Mouse (Mus musculus): ENCODE data around the gene Olfr1375.
"Not testable (repeated sequence)": the region's sequence is repeated elsewhere in the genome, so short reads cannot be mapped to it uniquely, and the experiment has no call there.

Gene Olfr1375

GRCm38 (mm10) chr11:51047809-51048208 is at the start of gene Olfr1375:
Gene Olfr1375 (plus strand): TSS chr11:51048109.
- DNase-seq (ENCODE audit: low read depth, low spot score) = not testable (repeated sequence)

- DNase-seq (ENCODE audit: low read depth, low spot score) = no peak
Measured at GRCm38 (mm10) chr11:51003296-51003695, 44.6 kb upstream of the Olfr1375 start, which contains the start of gene Olfr51. Gene Olfr51 (plus strand): TSS chr11:51003596.

- no peak for DNase-seq (ENCODE audit: low read depth, low spot score)
Measured at GRCm38 (mm10) chr11:51011821-51012220, 36.1 kb upstream of the Olfr1375 start.

DNA sequence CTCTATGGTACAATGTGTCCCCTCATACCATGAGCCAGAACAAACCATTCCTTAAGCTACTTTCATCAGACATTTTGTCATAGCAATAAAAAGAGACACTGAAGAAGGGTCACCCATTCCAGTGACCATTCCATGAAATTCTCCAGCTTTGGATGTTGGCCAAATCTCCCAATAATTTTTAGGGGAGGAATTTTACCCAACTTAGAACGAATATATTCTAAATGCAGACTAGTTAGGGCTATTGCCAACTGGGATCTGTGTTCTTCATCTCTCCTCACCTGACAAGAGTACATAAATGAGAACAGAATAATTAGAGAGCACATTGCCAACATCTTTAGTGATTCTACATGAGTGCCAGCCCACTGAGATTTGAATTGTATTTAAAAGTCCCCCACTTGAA is 34.0 kb upstream of the Olfr1375 start, which contains the start of gene Olfr54:
Gene Olfr54, plus strand, starts transcription at position 301 of the 400 bp plus-strand sequence.
- no peak for DNase-seq (ENCODE audit: low read depth, low spot score)

- DNase-seq (ENCODE audit: low read depth, low spot score) = no peak
Measured at GRCm38 (mm10) chr11:51016341-51016740, 31.6 kb upstream of the Olfr1375 start.

GRCm38 (mm10) chr11:51026811-51027210 is 21.1 kb upstream of the Olfr1375 start:
- DNase-seq (ENCODE audit: low read depth, low spot score) = not testable (repeated sequence)

DNA sequence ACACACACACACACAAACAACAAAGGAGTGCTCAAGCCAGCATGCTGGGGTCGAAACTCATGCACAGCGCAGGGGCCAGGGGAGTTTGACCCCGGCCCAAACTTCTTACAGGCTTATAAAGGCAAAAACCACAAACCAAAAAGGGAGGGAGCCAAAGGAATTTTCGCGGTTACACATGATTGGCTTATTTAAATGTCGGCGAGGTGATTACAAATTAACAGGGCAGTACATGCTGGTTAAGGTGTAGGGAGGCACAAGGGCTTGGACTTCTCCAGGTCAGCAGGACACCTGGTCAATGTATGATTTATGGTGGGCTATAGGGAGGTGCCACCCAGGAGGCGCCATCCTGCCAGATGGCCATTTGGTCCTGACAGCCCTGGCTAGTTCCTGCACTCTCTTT is 18.5 kb upstream of the Olfr1375 start:
- not testable (repeated sequence) for DNase-seq (ENCODE audit: low read depth, low spot score)

DNA sequence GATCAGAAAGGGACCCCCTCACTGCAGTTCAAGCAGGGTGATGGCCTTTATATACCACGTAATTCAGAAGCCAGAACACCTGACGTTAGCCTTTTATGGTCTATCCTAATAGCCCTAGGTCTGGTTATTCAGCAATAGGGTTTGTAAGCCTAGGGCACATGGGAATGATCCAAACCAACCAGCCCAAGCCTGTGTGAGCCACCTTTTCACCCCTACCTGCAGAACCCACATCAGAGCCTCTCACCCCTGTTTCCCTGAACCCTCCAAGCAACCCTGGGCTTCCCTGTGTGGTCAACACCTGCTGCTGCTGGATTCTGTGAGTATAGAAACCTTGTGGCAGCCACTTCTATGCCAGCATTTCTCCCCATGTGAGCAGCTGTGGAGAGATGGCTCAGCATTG is 17.7 kb upstream of the Olfr1375 start:
- no peak for DNase-seq (ENCODE audit: low read depth, low spot score)

DNA sequence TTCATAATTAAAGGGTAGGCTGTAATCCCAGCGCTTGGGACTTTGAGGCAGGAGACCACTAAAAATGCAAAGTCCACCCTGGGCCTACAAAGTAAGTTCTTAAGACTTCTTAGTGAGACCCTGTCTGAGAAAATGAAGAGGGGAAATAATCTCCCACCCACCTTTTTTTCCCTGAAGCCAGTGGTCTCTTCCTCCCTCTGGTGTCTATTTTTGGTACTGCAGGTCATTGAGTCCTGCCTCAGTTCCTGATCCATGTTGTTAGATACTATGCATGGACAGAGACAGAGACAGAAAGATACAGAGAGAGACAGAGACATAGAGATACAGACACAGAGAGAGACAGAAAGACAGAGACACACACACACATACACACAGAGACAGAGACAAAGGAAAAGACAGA is 15.1 kb upstream of the Olfr1375 start:
- DNase-seq (ENCODE audit: low read depth, low spot score) = peak; percentile 8

GRCm38 (mm10) chr11:51034141-51034540 is 13.8 kb upstream of the Olfr1375 start:
- not testable (repeated sequence) for DNase-seq (ENCODE audit: low read depth, low spot score)

GRCm38 (mm10) chr11:51035951-51036350 is 12.0 kb upstream of the Olfr1375 start:
- DNase-seq (ENCODE audit: low read depth, low spot score) = no peak

GRCm38 (mm10) chr11:51044776-51045175 is 3.1 kb upstream of the Olfr1375 start:
- not testable (repeated sequence) for DNase-seq (ENCODE audit: low read depth, low spot score)

- no peak for DNase-seq (ENCODE audit: low read depth, low spot score)
Measured at GRCm38 (mm10) chr11:51051678-51052077, 3.8 kb downstream of the Olfr1375 start.

- DNase-seq (ENCODE audit: low read depth, low spot score) = no peak
Measured at GRCm38 (mm10) chr11:51053230-51053629, 5.3 kb downstream of the Olfr1375 start.

- DNase-seq (ENCODE audit: low read depth, low spot score) = no peak
Measured at GRCm38 (mm10) chr11:51059151-51059571, 11.3 kb downstream of the Olfr1375 start, which contains the start of gene Zfp354a. Gene Zfp354a (plus strand): TSS chr11:51059257.

GRCm38 (mm10) chr11:51059640-51060039 is 11.7 kb downstream of the Olfr1375 start:
- DNase-seq (ENCODE audit: low read depth, low spot score) = no peak

DNA sequence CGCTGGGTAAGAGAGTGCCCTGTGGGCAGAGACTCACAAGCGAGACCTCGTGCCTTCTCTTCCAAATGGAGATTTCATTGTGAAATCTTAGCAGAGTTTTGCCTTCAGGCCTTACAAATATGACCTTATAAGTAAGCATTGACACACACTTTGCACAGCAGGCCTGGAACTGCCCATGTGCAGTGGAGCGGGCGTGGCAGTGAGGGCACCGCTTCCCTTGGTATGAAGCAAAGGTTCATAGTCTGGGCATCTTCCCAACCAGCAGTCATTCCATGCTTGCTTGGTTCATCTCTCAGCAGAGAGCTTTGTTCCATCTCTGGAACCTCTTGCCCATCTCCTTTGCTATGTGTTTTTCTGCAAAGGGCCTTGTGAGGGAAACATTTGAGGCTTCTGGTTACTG is 13.1 kb downstream of the Olfr1375 start:
- DNase-seq (ENCODE audit: low read depth, low spot score) = no peak

DNA sequence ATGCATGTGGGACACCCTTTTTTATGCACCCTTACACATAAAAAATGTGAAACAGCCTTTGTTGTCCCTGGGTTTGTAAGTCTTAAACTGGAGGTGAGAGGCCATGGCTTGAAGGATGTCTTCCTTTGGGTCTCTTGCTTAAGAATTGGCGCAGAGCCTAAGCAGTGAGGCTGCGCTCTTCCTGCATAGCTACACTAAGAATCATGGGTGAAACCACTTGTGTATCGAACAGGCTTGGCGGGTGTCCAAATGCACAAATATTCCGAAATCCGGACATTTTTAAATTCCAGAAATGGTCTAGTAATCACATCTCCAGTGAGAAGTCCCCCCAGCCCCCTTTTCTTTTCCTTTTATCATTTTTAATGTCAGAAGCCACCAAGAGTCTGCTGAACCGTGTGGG is 15.4 kb downstream of the Olfr1375 start:
- no peak for DNase-seq (ENCODE audit: low read depth, low spot score)

DNA sequence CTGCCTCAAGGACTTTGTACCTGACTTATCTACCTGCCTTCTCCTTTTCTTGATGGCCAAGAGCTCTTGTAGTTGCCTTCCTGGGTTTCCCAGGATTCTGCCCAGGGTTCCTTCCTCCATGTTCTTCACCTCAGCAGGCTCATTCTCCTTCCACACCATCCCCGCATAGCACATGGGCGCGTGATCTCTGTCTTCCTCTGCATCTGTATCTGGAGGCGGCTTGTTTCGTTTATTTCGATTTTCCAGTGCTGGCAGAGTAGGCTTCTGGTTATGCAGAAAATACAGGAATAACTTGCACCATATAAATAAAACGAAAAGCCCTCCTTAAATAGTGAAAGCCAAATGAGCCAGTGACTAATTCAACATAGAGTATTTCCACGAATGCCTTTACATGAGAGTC is 15.9 kb downstream of the Olfr1375 start:
- DNase-seq (ENCODE audit: low read depth, low spot score) = no peak

DNA sequence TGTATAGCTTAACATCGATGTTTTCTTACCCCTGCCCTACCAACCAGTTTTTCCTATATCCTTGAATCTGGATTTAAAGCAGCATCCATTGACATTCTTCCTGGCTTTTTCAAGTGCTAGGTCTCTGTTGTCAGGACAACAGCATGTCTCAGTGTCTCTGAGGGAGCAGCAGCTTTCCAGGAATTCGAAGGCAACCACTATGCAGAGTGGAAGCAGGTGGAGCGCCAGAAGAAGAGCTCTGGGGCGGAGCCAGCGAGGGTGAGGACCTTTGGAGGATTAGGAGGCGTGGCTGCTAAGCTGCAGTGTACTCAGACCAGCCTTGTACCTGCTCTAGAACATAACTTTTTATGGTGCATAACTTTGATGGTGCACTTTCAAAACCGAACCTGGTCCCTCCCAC is 36.6 kb downstream of the Olfr1375 start:
- no peak for DNase-seq (ENCODE audit: low read depth, low spot score)

- no peak for DNase-seq (ENCODE audit: low read depth, low spot score)
Measured at GRCm38 (mm10) chr11:51085269-51085668, 37.4 kb downstream of the Olfr1375 start.

All from c-Kit-negative CD71-positive TER-119-positive erythroid progenitor cells, embryonic 14.5 days (primary cell).